Mouse (Mus musculus) heart, postnatal 0 days (tissue): ENCODE measurements around the gene Slc2a8. TPM values are rescaled to one million over a fixed set of nuclear protein-coding genes. Genes with fewer than 3 reads are reported as not detected.

Experiments
- ATAC-seq: fragments of 200-750 bp; cut with Nextera tagmentation; 2 replicates; pipeline ENCODE4 v1.8.0; 2017; ENCODE audit warnings: low read depth, moderate number of reproducible peaks, moderate library complexity; ENCODE audit not compliant: insufficient read depth
- DNase-seq: peaks from one replicate; pipeline ENCODE4 v3.0.0-alpha.2; 2016; ENCODE audit warnings: low spot score
- H3K27ac ChIP-seq: fragments of 300-500 bp; sonication (generic); 2 replicates; pipeline ENCODE4 v1.5.1; 2014; ENCODE audit warnings: low read depth, mild to moderate bottlenecking
- H3K27me3 ChIP-seq: fragments of 300-500 bp; sonication (generic); 2 replicates; pipeline ENCODE4 v1.6.1; 2014; ENCODE audit warnings: low read length, mixed read lengths; ENCODE audit not compliant: control insufficient read depth, insufficient read depth
- H3K36me3 ChIP-seq: fragments of 300-500 bp; sonication (generic); replicated peaks from 2 replicates; pipeline ENCODE4 v1.6.1; 2014; ENCODE audit warnings: low read length, mixed read lengths; ENCODE audit not compliant: control insufficient read depth, insufficient read depth
- H3K4me1 ChIP-seq: fragments of 300-500 bp; sonication (generic); 2 replicates; pipeline ENCODE4 v1.6.1; 2014; ENCODE audit warnings: antibody characterized with exemption; ENCODE audit not compliant: control insufficient read depth, insufficient read depth
- H3K4me2 ChIP-seq: fragments of 300-500 bp; sonication (generic); 2 replicates; pipeline ENCODE4 v1.6.1; 2014; ENCODE audit warnings: low read depth, mild to moderate bottlenecking, low read length, moderate library complexity
- H3K4me3 ChIP-seq: fragments of 300-500 bp; sonication (generic); 2 replicates; pipeline ENCODE4 v1.5.1; 2014; ENCODE audit warnings: low read depth, low read length
- H3K9ac ChIP-seq: fragments of 300-500 bp; sonication (generic); replicated peaks from 2 replicates; pipeline ENCODE4 v1.6.1; 2014; ENCODE audit warnings: low read depth, low read length, mixed read lengths
- H3K9me3 ChIP-seq: fragments of 300-500 bp; sonication (generic); replicated peaks from 2 replicates; pipeline ENCODE4 v1.6.1; 2016; ENCODE audit warnings: low read length; ENCODE audit not compliant: control insufficient read depth
- CTCF ChIP-seq: IDR thresholded peaks from 2 replicates; pipeline ENCODE4 v1.5.1; 2016; ENCODE audit warnings: antibody characterized with exemption, control low read depth, low read depth
- EP300 ChIP-seq: IDR thresholded peaks from 2 replicates; pipeline ENCODE4 v1.6.1; 2016; ENCODE audit warnings: antibody characterized with exemption, low read depth
- WGBS: fragments of 180-500 bp; shearing (Covaris S2); extraction: QIAGEN DNeasy Blood & Tissue Kit; methylation state at CpG from one replicate; pipeline ENCODE4 v1.1.7; 2014; 5-methylcytosine and 5-hydroxymethylcytosine counted together
- polyA plus RNA-seq: library from polyadenylated mRNA; unstranded; fragments of >200 nt; fragmentation: Nextera tagmentation; extraction: Ambion mirVana; gene quantifications from 2 replicates; pipeline ENCODE4 v1.2.1, GENCODE M21; 2015
- total RNA-seq: library from RNA; depleted of rRNA; stranded (reverse); fragments of >200 nt; gene quantifications from 2 replicates; pipeline ENCODE4 v1.2.3, GENCODE M21; 2014; ENCODE audit warnings: low replicate concordance

The Slc2a8 gene
- total and polyA plus RNA-seq, 2 experiments from 2014 or later, result 24.7 to 42.1 TPM

DNA sequence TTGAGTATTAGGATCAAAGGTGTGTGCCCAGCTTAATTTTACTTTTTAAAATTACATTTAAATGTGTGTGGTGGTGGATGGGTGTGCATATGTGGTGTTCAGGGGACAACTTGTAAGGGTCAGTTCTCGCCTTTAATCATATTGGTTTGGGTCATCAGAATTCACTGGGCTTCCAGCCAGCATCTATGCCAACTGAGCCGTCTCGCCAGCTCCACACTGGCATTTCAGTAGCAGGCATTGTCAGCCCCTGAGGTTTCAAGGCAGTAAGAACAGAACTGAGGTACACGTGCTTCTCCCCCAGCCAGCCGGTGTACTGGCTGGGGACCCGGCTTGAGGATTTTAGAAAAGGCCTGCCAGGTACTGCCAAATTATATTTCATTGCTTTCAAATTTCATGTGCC is 15.2 kb upstream of the Slc2a8 start:
- DNase-seq (no peak), ATAC-seq (no peak)
- Histone ChIP-seq H3K9ac (no peak overlapping the region), H3K27me3 (no peaks in the 10 kb centered on the region), H3K9me3 (no peaks in the 10 kb centered on the region), H3K4me2 (no peak overlapping the region), H3K4me1 (no peaks in the 10 kb centered on the region), H3K27ac (no peak overlapping the region), H3K4me3 (no peak overlapping the region), H3K36me3 (no peaks in the 10 kb centered on the region)
- TF ChIP-seq CTCF (no peak), EP300 (no peak)
- WGBS, result 73% methylated on average over 6 of the region's 6 CpGs

GRCm38 (mm10) chr2:32992130-32992529 is 10.2 kb upstream of the Slc2a8 start:
- Histone ChIP-seq H3K9ac (no peak overlapping the region), H3K9me3 (no peaks in the 10 kb centered on the region), H3K4me2 (no peak overlapping the region), H3K36me3 (no peaks in the 10 kb centered on the region), H3K27ac (no peak overlapping the region), H3K4me3 (no peak overlapping the region), H3K27me3 (no peaks in the 10 kb centered on the region), H3K4me1 (no peaks in the 10 kb centered on the region)
- no peak for TF ChIP-seq EP300
- no peak for TF ChIP-seq CTCF
- ATAC-seq (no peak), DNase-seq (no peak)
- 59% methylated on average over 6 of the region's 6 CpGs for WGBS

- Histone ChIP-seq H3K27ac (no peak overlapping the region), H3K27me3 (no peaks in the 10 kb centered on the region), H3K9ac (no peak overlapping the region), H3K4me1 (no peaks in the 10 kb centered on the region), H3K9me3 (no peaks in the 10 kb centered on the region), H3K4me3 (no peak overlapping the region), H3K4me2 (no peak overlapping the region), H3K36me3 (no peaks in the 10 kb centered on the region)
- 55% methylated on average over 13 of the region's 13 CpGs for WGBS
- peak; percentile 57 for TF ChIP-seq CTCF
- TF ChIP-seq EP300, result no peak
- ATAC-seq, result no peak
- DNase-seq, result no peak
Measured at GRCm38 (mm10) chr2:32990167-32990832, 8.4 kb upstream of the Slc2a8 start.

GRCm38 (mm10) chr2:32989376-32989775 is 7.5 kb upstream of the Slc2a8 start:
- no peak for ATAC-seq
- no peak for TF ChIP-seq CTCF
- TF ChIP-seq EP300, result no peak
- DNase-seq, result no peak
- H3K27me3 ChIP-seq, result no peaks in the 10 kb centered on the region
- no peaks in the 10 kb centered on the region for H3K9me3 ChIP-seq
- no peak overlapping the region for H3K4me3 ChIP-seq
- H3K27ac ChIP-seq, result no peak overlapping the region
- no peaks in the 10 kb centered on the region for H3K36me3 ChIP-seq
- H3K4me2 ChIP-seq, result no peak overlapping the region
- WGBS, result 55% methylated on average over 3 of the region's 3 CpGs
- no peaks in the 10 kb centered on the region for H3K4me1 ChIP-seq
- H3K9ac ChIP-seq, result no peak overlapping the region

DNA sequence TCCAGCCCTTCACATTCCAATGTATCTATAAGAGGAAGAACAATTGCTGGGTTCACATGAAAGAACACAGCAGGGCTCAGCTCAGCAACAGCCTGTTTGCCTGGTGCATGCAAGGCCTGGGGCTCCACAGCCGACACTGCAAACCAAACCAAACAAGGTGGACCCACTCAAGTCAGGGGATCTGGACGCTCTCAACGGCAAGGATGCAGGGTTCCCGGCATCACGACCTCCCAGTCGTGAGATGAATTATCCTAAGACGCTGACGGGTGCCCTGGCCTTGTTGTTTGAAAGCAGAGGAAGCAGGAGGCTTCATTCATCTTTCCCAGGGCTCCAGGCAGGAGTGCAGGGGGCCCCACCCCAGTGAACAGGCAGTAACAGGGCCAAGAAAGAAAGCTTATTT is 4.0 kb upstream of the Slc2a8 start:
- Histone ChIP-seq H3K4me1 (peaks cover 8% of the 10 kb centered on the region), H3K9ac (no peak overlapping the region), H3K9me3 (no peaks in the 10 kb centered on the region), H3K27ac (no peak overlapping the region), H3K4me3 (no peak overlapping the region), H3K36me3 (no peaks in the 10 kb centered on the region), H3K27me3 (no peaks in the 10 kb centered on the region), H3K4me2 (no peak overlapping the region)
- DNase-seq (no peak), ATAC-seq (no peak)
- TF ChIP-seq CTCF, result no peak
- TF ChIP-seq EP300, result no peak
- 67% methylated on average over 8 of the region's 8 CpGs for WGBS

DNA sequence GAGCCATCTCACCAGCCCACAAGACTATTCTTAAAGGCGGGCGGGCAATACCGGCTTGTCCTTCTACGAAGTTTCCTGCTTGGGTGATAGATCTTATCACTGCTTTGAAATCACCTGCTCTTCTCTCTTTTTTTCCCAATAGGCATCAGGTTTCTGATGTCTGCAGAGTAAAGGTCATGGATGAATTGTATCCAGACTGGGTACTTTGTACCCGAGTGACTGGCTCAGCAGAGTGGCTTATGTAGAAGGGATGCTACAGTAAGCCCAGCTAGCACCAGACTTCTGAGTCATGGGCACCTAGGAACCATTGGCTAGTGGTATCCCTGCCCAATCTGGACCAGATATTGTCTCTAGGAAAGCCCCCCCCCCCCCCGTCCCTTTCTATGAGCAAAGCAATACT is 1.7 kb upstream of the Slc2a8 start:
- H3K27me3 ChIP-seq, result no peaks in the 10 kb centered on the region
- no peak overlapping the region for H3K9ac ChIP-seq
- 60% methylated on average over 6 of the region's 6 CpGs for WGBS
- no peak overlapping the region for H3K4me3 ChIP-seq
- no peaks in the 10 kb centered on the region for H3K36me3 ChIP-seq
- H3K27ac ChIP-seq, result no peak overlapping the region
- H3K9me3 ChIP-seq, result no peaks in the 10 kb centered on the region
- DNase-seq (no peak), ATAC-seq (no peak)
- H3K4me1 ChIP-seq, result peaks cover 11% of the 10 kb centered on the region
- TF ChIP-seq EP300, result no peak
- TF ChIP-seq CTCF, result no peak
- H3K4me2 ChIP-seq, result no peak overlapping the region
